Mouse (Mus musculus): ENCODE measurements around the gene Stk39.

DNA sequence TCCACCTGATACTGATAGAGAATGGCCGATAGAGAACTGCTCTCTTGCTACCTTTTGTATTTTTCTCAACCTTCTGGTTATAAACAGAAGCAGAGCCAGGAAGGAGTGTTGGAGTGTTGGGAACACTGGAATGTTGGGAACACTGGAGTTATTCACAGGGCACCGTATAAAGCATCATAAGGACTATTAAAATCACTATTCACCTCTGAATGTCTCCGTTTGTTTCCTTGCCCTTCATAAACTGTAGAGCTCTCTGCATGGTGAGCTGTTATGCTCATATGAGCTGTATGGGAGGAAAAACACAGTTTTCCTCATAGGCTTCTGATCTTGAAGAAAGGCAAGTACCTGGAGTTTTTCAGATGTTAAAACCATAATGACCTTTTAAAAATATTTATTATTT lies 295.6 kb downstream of the Stk39 start:
- TF ChIP-seq CTCF (IDR thresholded peaks at IDR 0.05) (no peak), EP300 (IDR thresholded peaks at IDR 0.05) (no peak)

Measured in lung, postnatal 0 days (tissue).